Mouse (Mus musculus) neutrophil, adult 5-6 weeks (primary cell): ENCODE data around the gene Cbfa2t3. TPM values are rescaled to one million over a fixed set of nuclear protein-coding genes. Genes with fewer than 3 reads are reported as not detected.
"Not testable (repeated sequence)": the region's sequence is repeated elsewhere in the genome, so short reads cannot be mapped to it uniquely, and the experiment has no call there.

Source experiments
- ATAC-seq: fragments of 151-379, 151-347 bp; 2 replicates; pipeline ENCODE4 v1.8.0; 2017; ENCODE audit warnings: mild to moderate bottlenecking, moderate TSS enrichment; ENCODE audit not compliant: insufficient number of reproducible peaks, poor library complexity, low FRiP score, severe bottlenecking; ENCODE audit errors: extremely low read depth
- total RNA-seq: library from RNA; stranded (forward); fragments of 200-1000 nt; gene quantifications from 2 replicates; pipeline ENCODE4 v1.2.3, GENCODE M21; 2017

Cbfa2t3 gene
- total RNA-seq, 1 experiment from 2014 or later: 17.8 TPM

DNA sequence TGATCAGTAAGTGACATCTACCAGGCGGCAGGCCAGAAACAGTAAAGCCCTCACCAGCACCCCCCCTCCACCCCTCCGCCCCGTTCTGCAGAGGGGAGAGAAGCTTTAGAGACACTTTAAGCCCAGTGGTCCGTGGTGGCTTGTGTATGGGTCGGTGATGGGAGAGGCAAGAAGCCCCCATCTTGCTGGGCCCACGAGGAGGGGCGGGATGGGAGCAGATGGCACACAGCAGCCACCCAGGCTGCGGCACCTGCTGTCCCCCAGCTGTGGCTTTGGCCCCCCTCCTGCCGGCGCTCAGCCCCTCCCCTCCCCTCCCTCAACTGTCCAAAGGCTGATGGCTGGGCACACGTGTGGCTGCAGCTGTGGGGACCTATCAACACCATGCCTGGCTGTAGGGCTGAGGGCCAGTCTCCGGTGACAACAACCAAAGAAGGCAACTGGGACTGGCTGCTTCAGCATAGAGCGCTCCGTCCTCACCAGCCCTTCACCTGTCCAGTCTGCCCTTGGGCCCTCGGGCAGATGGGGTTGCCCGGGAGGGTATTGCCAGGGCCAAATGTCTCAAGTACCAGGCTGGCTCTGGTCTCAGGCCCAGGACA lies 47.5 kb downstream of the Cbfa2t3 start:
- ATAC-seq: no peak

DNA sequence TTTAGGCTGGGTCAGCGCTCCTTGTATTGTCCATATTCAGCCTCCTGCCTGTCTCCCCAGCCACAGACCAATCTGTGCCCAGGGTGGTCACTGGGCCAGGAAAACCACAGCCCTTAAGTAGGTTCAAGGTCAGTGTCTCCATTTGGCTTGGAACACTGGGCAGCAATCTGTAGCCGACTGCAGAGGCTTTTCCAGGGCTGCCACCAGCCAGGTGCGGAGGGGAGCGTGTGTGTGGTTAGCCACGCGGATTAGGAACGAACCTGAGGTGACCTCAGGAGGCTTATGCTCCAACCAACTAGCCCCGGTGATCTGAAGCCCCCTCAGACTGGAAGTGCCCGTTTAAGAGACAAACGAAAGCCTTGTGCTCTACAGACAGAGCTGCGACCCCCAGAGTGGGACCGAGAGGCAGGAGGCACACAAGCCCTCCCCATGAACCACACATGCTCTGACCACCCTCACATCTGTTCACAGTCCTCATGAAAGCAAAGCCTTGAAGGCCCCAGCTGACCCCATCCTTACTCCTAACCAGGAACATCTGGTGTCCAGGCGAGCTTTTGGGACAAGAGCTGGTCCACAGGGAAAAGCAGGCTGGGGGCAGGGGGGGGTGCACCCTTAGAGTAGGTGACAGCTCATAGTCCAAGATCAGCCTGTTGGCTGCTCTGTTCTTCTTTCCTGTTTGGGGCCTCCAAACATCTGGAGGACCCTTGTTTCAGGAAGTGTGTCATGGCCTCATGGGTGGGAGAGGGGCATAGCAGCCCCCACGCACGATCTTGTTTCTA lies 50.5 kb downstream of the Cbfa2t3 start:
- no peak for ATAC-seq

DNA sequence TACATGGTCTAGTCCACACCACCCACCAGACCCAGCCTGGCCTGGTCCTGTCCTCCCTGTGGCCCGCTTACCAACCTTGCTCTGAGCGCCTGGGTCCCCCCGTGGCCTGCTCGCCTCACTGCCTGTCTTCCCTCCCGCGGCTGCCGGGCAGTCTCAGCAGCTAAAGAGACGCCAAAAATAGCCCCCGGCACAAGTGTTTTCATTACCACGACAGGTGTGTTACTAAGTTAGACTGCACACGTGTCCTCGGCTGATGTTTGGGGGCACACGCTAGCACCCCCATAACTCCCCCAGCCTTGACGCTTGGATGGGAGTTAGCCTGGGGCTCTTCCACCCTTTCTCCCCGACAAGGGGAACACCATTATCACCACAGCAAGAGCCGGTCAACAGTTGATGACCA lies 52.6 kb downstream of the Cbfa2t3 start:
- ATAC-seq: no peak

DNA sequence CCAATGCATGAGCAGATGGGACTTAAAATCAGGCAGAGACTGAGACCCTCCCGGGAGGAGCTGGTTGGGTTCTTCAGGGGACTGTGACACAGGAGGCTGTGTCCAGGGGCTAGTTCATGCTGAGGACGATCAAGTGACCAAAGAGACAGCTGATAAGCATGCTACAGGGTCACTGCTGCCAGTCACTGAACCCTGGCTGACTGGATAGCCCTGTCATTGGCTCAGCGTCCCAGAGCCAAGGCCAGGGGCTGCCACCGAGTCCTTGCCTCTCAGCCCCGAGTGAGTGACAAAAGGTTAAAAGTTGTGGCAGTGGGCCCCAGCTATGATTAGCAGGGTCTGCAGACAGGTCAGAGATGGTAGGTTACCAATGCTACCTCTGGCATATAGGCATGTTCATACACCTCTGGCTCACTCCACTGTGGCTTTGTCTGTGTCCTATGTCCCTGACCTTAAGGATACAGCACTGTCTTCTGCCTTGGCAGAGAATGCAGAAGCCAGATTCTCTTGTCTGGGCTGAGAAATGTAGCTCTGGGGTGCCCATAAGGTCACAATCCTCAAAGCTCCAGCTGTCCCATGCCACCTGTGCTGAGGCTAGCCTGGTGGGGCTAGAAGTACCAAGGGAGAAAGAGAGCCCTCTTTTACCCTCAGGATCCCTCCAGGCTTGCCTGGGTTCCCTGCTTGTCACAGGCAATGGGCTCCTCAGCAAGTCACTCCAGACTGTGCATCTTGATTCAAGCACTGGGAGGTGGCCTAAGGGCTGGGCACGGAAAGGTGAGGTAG lies 54.5 kb downstream of the Cbfa2t3 start:
- no peak for ATAC-seq

DNA sequence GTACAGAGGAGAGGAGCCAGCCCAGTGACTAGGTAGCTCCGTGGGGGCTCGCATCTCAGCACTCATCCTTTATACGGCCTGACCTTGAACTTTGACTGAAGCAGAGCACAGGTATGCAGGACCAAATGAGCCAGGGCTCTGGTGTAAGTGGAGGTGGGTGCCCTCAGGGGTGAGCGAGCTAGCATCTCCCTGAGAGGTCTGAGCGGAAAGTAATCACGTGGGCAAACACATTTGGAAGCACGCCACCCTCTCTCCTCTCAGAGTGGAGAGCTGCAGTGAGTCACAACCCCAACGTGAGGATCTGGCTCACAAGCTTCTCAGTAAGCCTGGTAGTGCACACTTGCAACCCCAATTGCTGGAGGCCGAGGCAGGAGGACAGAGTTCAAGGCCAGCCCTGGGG lies 56.8 kb downstream of the Cbfa2t3 start:
- no peak for ATAC-seq

DNA sequence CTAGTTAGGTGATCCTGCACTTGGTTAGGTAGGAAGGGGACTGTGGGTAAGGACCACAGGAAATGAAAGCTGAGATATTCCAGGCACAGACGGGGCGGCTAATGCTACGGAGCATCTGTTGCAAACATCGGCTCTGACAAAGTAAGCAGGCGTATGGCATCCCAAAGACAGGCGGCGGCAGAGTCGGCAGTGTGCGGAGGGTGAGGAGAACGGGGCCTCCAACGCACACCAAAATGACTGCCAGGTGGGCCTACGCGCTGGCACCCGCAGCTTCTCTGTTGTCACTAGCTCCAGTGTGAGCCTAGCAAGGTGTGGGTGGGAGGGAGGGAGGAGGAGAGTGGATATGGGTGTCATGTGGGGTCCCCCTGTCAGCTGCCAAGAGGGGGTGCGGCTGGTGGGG lies 57.5 kb downstream of the Cbfa2t3 start:
- no peak for ATAC-seq

DNA sequence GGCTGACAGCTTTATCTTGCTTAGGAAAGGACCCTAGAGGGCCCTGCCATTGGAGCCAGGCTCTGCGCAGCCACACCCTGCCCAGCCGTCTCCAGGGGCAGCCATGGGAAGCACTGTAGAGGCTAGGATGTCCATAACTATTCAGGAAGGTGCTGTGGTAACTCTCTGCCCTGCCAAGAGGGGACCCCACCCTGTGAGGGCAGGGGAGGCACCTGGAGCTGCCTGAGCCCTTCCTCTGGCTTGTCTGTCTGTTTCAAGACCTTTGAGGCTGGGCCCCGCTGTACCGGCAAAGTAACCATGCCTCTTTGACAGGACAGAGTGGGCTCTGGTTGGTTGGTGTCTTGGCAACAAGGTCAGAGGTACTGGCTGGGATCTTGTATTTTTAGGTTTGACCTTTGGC lies 58.1 kb downstream of the Cbfa2t3 start:
- ATAC-seq: no peak

DNA sequence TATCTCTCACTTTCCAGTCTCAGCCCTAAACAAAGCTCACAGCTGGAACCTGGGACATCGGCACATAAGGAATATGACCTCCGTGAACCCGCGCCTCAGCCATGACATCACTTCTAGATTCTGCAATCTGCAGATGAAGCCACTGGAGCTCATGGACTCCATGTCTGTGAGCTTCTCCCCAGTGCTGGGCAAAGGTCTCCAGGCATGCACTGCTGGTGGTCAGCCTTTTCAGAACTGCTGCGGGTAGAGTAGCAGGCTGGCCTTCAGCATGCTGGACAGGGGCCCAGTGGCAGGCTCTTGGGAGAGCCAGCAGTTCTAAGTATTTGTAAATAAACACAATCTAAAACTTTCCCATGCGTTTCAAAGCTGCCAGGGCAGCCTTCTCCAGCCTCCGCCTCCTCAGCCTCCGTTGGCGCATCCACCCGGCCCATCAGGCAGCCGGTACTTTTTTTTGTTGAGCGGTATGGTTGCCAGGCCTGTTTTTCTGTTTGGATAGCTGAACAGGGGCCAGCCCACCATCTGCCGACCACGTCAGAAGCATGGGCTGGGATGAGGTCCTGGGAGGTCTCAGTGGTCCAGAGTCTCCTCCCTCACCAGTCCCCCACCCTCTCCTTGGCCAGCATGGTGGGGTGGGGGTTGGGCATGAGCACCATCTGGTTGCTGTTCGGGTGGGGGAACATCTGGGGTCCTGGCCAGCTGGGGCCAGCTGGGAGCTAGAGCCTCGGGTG lies 59.2 kb downstream of the Cbfa2t3 start:
- no peak for ATAC-seq

DNA sequence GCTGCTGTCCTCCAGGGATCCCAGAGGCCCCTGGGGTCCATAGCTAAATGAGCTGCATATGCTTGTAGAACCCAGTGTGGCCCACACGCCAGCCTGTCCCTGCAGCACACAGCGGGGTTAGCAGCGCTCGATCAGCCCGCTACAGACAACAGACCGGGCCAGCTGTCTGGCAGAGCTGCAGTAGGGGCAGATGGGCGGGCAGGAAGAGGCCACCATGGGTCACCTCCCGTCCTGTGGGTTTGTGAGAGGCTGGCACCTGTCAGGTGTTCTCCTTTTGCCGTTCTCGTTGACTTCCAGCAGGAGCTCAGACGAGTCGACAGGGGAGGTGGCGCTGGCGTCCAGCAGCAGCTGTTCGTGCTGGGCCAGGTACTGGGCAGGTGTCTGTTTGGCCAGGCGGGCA lies 60.3 kb downstream of the Cbfa2t3 start:
- ATAC-seq: no peak

DNA sequence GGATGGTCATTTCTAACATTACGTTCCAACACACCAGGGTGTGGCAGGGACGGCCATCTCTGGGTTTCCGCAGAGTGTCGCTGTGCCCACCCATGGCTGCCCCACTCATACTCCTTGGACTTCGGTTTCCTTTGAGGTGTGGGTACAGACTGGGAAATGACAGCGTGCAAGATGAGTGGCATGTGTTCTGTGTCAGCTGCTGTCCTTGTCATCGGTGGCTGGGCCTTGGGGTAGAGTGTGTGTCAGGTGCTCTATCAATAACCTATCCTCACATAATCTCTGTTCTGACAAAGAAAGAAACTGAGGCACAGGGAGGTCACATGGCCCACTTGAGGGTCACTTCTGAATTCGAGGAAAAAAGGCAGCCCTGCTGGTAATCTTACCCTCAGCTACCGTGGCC lies 61.7 kb downstream of the Cbfa2t3 start:
- ATAC-seq: no peak

DNA sequence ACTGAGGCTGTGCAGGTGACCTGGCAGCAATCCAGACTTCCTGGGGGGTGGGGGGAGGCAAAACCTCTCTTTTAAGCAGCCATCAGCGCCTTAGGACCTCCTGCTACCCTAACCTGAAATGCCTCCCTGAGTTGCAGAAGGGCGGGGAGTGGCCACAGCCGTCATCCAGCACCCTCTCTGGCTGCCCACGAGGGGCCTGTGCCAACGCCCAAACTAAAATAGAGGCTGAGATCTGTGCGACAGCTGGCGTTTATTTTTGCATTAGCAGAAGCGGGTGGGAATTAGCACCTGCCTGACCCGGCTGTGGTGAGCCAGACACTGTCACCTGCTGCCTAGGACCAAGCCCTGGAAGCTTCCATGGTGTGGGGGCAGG lies 62.1 kb downstream of the Cbfa2t3 start:
- ATAC-seq: no peak

DNA sequence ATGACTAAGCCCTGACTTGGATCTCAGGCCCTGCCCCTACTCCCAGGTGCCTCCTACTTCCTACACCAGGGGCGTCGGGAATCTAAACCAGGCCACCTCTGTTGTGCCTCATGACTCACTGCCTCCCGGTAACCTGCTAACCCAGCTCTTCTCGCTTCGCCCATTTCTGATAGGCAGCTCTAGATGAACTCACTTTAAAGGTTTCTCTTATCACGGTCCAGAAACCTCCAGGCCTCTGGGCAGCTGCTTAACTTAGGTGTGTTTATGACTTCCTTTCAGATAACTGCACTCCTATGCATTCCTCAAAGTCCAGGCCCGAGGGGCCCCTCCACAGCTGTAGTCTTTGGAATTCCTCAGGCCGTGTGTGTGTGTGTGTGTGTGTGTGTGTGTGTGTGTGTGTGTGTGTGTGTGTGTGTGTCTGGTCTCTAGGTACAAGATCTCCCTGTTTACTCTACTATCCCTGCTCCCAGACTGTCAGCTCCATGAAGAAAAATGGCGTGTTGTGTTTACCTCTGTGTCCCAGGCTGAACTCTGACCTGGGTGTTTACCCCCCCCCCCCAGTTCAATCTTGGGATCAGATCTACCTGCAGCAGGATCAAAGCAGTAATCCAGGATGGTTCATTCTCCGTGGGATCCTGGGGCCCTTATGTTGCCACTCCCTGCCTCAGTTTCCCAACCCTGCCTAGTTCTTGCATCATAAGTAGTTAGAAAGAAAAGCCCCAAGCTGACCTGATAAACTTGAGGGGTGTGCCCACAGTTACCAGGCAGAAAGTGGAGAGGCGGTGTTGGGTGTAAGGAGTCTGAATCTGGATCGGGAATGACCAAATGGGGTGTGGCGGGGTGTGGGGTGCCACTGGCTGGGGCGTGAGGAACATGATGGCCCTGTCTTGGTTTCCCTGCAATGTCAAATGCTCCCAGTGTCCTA lies 62.8 kb downstream of the Cbfa2t3 start:
- no peak for ATAC-seq

DNA sequence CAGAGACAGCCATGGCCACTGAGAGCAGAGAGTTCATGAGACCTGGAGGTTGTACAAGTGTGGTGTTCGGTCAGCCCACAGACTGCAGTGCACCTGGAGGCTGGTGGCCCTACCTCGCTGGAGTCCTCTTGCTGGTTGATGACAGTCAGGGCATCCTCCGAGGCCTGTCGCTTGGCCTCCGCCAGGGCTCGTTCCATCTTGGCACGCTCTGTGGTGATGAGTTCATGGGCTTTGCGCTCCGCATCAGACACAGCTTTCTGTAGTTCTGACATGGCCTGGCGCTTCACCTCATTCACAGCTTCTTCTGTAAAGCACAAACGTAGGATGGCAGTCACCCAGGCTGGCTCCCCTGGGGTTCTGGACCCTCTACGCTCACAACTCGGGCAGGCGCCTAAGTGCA lies 65.7 kb downstream of the Cbfa2t3 start:
- no peak for ATAC-seq

DNA sequence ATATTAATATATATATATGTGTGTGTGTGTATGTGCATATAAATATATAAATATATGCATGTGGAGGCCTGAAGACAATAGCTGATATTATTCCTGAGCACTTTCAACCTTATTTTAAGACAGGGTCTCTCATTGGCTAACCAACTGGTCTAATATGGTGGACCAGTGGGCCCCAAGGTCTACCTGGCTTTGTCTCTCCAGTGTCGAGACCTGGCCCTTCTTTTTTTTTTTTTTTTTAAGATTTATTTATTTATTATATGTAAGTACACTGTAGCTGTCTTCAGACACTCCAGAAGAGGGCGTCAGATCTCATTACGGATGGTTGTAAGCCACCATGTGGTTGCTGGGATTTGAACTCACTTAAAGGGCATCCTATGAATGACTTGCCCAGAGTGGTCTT lies 66.8 kb downstream of the Cbfa2t3 start:
- not testable (repeated sequence) for ATAC-seq

DNA sequence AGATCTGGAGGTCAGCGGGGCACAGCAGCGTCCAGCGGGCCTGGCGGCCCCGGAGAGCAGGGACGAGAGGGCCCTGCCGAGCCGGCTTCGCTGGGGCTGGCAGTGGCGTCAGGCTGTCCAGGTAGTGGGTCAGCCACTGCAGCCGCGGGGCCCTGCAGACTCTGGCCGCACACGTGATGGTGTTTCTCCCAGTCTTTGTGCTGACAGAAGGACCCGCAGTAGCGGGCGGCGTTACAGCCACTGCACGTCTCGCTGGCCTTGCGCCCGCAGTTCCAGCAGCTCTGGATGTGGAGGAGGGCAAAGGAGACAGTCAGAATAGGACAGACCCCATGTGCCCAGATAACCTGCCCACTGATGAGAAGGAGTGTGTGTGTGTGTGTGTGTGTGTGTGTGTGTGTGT lies 68.2 kb downstream of the Cbfa2t3 start:
- ATAC-seq: no peak

DNA sequence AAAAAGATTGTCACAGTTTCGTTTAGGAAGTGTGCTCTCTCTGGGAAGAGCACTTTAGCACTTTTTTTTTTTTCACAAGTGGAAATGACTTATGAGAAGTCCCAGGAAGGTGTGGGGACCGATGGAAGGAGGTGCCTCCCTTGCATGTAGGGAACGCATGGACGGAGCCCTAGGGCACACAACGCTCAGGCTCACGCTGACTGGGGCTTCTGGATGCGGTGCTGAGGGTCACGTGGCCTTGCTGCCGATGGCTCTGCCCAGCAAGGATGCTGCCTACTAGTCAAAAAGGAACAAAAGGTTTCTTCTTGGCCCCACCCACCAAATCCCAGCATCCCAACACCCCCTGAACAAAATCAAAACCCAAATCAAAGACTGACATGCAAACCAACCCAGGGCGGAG lies 69.5 kb downstream of the Cbfa2t3 start:
- ATAC-seq: no peak

DNA sequence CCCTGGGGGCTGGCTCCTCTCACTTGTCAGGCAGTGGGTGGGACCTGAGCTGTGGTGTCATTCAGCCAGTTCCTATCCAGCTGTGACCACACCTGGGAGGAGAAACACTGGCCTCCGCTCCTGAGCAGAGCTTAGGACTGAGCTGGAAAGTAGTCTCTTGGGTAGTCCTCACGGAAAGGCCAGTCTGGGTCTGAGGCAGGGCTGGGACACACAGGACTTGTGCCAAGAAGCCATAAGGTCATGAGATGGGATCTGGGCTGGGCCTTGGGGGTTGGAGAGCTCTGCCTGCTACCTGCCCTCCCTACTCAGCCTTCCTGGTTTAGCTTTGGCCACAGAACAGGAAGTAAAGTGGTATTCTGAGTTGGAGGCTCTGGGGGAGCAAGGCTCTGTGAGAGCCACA lies 72.0 kb downstream of the Cbfa2t3 start:
- no peak for ATAC-seq

DNA sequence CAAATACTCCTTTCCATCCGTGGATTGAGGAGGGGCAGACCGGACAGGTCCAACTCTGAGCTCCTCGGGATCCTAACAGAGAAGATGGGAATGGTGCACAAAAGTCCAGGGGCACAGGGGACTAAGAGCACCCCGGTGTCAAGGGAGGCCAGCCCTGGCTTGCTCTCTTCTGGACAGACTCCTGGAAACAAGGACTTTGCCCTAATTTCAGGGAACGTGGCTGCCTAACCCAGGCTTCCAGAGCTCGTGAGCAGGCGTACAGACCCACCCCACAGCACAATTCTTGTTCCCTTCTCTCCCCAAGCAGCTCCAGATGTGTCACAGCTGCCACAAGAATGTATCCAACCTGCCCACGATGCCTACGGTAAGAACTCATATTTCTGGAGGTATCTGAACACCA lies 73.1 kb downstream of the Cbfa2t3 start:
- ATAC-seq: no peak

DNA sequence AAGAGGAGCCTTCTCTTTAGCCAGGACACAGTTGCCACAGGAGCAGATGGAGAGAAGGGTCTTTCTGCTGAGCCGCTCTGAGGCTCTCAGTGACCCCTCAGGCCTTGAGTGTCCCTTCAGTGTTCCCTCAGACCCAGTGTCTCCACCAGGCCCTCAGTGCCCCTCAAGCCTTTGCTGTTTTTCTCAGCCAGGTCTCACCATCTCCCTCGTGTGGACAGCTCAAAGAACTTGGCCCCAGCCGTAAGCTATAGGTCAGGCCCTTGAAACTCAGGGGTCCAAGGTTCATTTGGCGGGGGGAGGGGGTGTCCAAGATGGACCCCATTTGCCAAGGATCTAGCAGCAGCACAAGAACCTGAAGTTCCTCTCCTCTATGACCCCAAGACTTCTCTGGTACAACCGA lies 74.3 kb downstream of the Cbfa2t3 start:
- ATAC-seq: no peak
